Mouse (Mus musculus) C2C12 (cell line): Measurements from ENCODE around the gene Stx4a. TPM values are rescaled to one million over a fixed set of nuclear protein-coding genes. Genes with fewer than 3 reads are reported as not detected.
A peak's percentile ranks its signal among the peaks of the same experiment; 100 is the strongest.

ENCODE experiments used
- H3K27me3 ChIP-seq: one replicate; pipeline ENCODE4 v1.6.1; 2011; ENCODE audit not compliant: control insufficient read depth, insufficient read depth, insufficient read length
- H3K36me3 ChIP-seq: one replicate; pipeline ENCODE4 v1.6.1; 2011; ENCODE audit not compliant: control insufficient read depth, insufficient read depth
- H3K4me3 ChIP-seq: one replicate; pipeline ENCODE4 v1.5.1; 2011; ENCODE audit warnings: mild to moderate bottlenecking, control low read depth; ENCODE audit not compliant: poor library complexity, insufficient read depth, severe bottlenecking
- H3K79me2 ChIP-seq: one replicate; pipeline ENCODE4 v1.6.1; 2011; ENCODE audit not compliant: control insufficient read depth, insufficient read depth
- H3K79me3 ChIP-seq: one replicate; pipeline ENCODE4 v1.6.1; 2011; ENCODE audit warnings: low read depth, control low read depth
- H3ac ChIP-seq: one replicate; pipeline ENCODE3; 2011; ENCODE audit warnings: low read depth; ENCODE audit not compliant: control insufficient read depth, insufficient read length
- CEBPB ChIP-seq: IDR thresholded peaks from one replicate; pipeline ENCODE4 v1.6.1; 2011; ENCODE audit warnings: low read depth, mild to moderate bottlenecking, control low read depth, moderate library complexity
- CTCF ChIP-seq: IDR thresholded peaks from one replicate; pipeline ENCODE4 v1.5.1; 2011; ENCODE audit not compliant: control insufficient read depth, insufficient read depth, insufficient read length
- FOSL1 ChIP-seq: IDR thresholded peaks from one replicate; pipeline ENCODE4 v1.8.0; 2011; ENCODE audit warnings: mild to moderate bottlenecking, low read length; ENCODE audit not compliant: poor library complexity, insufficient read depth, severe bottlenecking
- MAX ChIP-seq: IDR thresholded peaks from one replicate; pipeline ENCODE4 v1.6.1; 2011; ENCODE audit warnings: mild to moderate bottlenecking, control low read depth
- MYOD1 ChIP-seq: IDR thresholded peaks from one replicate; pipeline ENCODE4 v1.6.1; 2011; ENCODE audit warnings: low read depth; ENCODE audit not compliant: control insufficient read depth, insufficient read length
- MYOG ChIP-seq: IDR thresholded peaks from one replicate; pipeline ENCODE4 v1.6.1; 2011; ENCODE audit not compliant: control insufficient read depth, insufficient read length; ENCODE audit errors: extremely low read depth
- USF1 ChIP-seq: IDR thresholded peaks from one replicate; pipeline ENCODE4 v1.6.1; 2011; ENCODE audit warnings: low read depth, mild to moderate bottlenecking, control low read depth, moderate library complexity
- polyA plus RNA-seq: library from polyadenylated mRNA; unstranded; fragments of >200 nt; fragmentation: generic; extraction: Trizol; gene quantifications from one replicate; pipeline ENCODE4 v1.2.1, GENCODE M21; 2012; ENCODE audit warnings: missing spikeins

Gene Stx4a
- polyA plus RNA-seq, 1 experiment, result 50.8 TPM

DNA sequence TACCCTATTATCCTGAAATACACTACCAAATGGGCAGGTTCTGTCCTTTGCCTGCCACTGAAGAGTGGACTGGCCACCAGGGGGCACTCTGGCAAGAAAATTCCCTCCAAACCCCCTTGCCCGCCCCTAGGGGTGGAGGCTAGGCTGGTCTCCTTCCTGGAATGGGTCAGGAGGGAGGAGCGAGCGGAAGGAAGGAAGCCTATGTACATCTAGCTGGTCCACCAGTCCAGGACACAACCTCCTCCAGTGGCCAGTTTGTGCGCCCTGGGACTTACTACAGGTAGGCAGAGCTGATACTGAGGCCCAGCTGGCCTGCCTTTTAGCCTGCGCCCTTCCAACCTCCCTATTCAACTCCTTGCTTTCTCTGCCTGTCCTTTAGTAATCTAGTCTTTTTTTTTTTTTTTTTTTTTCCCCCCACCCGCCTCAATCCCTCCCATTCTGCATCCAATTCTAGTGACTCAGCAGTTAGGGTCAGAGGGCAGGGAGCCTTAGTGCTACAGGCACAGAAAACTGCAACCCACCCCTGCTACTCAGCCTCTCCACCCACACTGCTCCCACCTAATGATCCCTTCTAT is 23.6 kb upstream of the Stx4a start, which contains the start of gene Hsd3b7:
TSS of gene Hsd3b7 (plus strand) at position 170 of the 575 bp plus-strand sequence.
- Histone ChIP-seq H3K27me3 (no peaks in the 10 kb centered on the region), H3ac (no peak within 1 kb of the TSS), H3K79me3 (no peaks in the 10 kb centered on the region), H3K4me3 (no peak within 1 kb of the TSS), H3K79me2 (no peaks in the 10 kb centered on the region), H3K36me3 (peaks cover 36% of the 10 kb centered on the region)
- TF ChIP-seq CEBPB, result no peak
- TF ChIP-seq CTCF, result peak; percentile 44

DNA sequence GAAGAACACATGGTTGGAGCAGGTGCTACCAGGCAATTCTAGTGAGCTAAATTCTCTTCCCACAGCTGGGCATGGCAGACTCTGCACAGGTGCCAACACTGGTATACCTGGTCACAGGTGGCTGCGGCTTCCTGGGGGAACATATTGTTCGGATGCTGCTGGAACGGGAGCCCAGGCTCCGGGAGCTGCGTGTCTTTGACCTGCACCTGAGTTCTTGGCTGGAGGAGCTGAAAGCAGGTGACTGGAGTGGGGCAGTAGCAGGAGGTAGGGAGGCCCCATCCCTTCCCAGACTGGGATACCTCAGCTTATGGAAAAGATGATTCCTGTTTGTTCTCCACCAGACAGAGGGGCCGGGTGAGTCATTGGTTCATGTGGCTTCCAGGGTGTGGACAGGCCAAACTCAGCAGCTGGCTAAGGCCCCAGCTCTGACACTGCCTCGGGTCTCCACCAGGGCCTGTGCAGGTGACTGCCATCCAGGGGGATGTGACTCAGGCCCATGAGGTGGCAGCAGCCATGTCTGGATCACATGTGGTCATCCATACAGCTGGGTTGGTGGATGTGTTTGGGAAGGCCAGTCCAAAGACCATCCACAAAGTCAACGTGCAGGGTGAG is 23.0 kb upstream of the Stx4a start:
- Histone ChIP-seq H3K27me3 (no peaks in the 10 kb centered on the region), H3K79me2 (no peaks in the 10 kb centered on the region), H3K36me3 (peaks cover 33% of the 10 kb centered on the region), H3K4me3 (no peak overlapping the region), H3K79me3 (no peaks in the 10 kb centered on the region), H3ac (no peak overlapping the region)
- TF ChIP-seq MYOD1 (peak; percentile 25), FOSL1 (no peak), MYOG (no peak), MAX (no peak)

DNA sequence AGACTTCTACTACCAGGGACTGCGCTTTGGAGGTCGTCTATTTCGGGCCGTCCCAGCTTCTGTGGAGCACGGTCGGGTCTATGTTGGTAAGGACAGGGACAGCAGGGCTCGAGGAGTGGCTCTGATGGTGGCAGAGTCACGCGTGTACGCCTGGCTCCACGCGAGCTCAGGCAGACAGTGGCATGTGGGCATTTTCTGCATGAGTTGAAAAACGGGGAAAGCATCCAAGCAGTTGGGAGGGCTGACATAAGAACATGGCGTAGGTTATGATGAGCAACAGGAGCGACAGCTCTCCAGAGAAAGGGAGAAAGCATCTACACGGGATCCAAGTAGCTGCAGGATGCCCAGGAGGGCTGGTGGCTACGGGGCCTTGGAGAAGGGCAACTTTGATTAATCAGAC is 21.8 kb upstream of the Stx4a start:
- no peaks in the 10 kb centered on the region for H3K79me3 ChIP-seq
- no peak overlapping the region for H3K4me3 ChIP-seq
- no peak overlapping the region for H3ac ChIP-seq
- peaks cover 23% of the 10 kb centered on the region for H3K36me3 ChIP-seq
- no peaks in the 10 kb centered on the region for H3K79me2 ChIP-seq
- no peak for TF ChIP-seq MYOD1
- TF ChIP-seq MYOG, result no peak
- TF ChIP-seq CEBPB, result no peak
- TF ChIP-seq CTCF, result no peak
- no peak for TF ChIP-seq MAX
- no peak for TF ChIP-seq FOSL1
- TF ChIP-seq USF1, result no peak
- no peaks in the 10 kb centered on the region for H3K27me3 ChIP-seq

DNA sequence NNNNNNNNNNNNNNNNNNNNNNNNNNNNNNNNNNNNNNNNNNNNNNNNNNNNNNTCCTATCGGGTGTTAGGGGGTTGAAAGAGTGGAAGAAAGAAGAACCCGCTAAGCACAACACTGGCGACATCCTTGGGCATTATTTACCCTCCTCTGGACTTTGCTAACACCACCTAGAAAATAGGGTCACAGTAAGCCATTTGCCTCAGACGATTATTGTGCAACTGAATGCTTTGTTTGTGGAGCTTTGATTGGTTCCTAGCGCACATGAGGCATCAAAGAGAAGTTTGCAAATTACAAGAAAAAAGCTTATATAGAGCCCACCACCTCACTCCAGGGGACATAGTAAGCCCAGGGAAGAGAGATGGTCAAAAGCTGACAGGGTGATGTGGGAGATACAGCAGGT is 15.3 kb upstream of the Stx4a start:
- H3K27me3 ChIP-seq, result peaks cover 4% of the 10 kb centered on the region
- no peak overlapping the region for H3ac ChIP-seq
- H3K36me3 ChIP-seq, result no peaks in the 10 kb centered on the region
- H3K79me2 ChIP-seq, result no peaks in the 10 kb centered on the region
- TF ChIP-seq FOSL1, result no peak
- no peak for TF ChIP-seq CTCF
- no peak for TF ChIP-seq CEBPB
- no peak for TF ChIP-seq MYOG
- TF ChIP-seq MYOD1, result no peak
- TF ChIP-seq USF1, result no peak
- no peak for TF ChIP-seq MAX
- no peak overlapping the region for H3K4me3 ChIP-seq
- H3K79me3 ChIP-seq, result no peaks in the 10 kb centered on the region

DNA sequence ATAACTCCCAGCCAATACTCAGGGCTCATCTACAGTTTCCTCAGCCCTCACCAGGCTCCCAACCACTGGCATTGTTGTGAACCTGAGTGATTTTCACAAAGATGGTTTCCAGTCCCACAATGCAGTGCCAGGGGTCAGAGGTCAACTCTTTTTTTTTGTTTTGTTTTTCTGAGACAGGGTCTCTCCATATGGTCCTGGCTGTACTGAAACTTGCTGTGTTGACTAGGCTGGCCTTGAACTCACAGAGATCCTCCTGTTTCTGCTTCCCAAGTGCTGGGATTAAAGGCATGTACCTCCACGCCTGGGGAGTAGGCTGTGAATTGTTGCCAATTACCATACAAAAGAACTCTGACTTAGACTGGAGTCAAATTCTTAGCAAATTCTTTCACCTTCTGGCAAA is 14.2 kb upstream of the Stx4a start:
- TF ChIP-seq FOSL1 (no peak), MAX (no peak), MYOD1 (no peak), MYOG (no peak), CEBPB (no peak), CTCF (no peak), USF1 (no peak)
- no peak overlapping the region for H3ac ChIP-seq
- H3K79me3 ChIP-seq, result no peaks in the 10 kb centered on the region
- H3K79me2 ChIP-seq, result no peaks in the 10 kb centered on the region
- H3K36me3 ChIP-seq, result no peaks in the 10 kb centered on the region
- no peak overlapping the region for H3K4me3 ChIP-seq
- peaks cover 4% of the 10 kb centered on the region for H3K27me3 ChIP-seq

DNA sequence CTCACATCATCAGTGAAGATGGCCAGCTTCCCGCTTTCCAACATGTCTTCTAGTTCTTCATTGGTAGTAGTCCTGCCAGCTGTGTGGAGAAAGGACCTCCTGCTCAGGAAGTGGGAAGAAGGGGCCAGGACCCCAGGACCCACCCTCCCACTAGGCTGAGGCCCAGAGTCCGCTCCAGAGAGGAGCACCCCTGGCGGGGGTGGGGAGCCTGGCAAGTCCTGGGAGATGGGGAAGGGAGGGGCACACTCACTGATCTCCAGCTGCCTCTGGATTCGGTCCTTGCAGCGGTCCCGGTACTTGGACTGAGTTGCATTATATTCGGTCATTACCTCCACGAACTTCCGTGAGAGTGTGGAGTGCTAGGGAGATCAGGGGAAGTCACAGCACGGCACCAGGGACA is 13.4 kb upstream of the Stx4a start:
- H3K36me3 ChIP-seq, result no peaks in the 10 kb centered on the region
- H3ac ChIP-seq, result no peak overlapping the region
- H3K27me3 ChIP-seq, result peaks cover 4% of the 10 kb centered on the region
- TF ChIP-seq USF1, result no peak
- no peak for TF ChIP-seq MAX
- TF ChIP-seq FOSL1, result no peak
- TF ChIP-seq CTCF, result no peak
- H3K79me3 ChIP-seq, result no peaks in the 10 kb centered on the region
- no peaks in the 10 kb centered on the region for H3K79me2 ChIP-seq
- no peak overlapping the region for H3K4me3 ChIP-seq
